Mouse (Mus musculus): ENCODE data around the gene Timm23. TPM values are rescaled to one million over a fixed set of nuclear protein-coding genes. Genes with fewer than 3 reads are reported as not detected.
"Not testable (repeated sequence)": the region's sequence is repeated elsewhere in the genome, so short reads cannot be mapped to it uniquely, and the experiment has no call there.

The Timm23 gene
- total and polyA plus RNA-seq, 3 experiments, result 425 to 431 TPM; not detected in 1

DNA sequence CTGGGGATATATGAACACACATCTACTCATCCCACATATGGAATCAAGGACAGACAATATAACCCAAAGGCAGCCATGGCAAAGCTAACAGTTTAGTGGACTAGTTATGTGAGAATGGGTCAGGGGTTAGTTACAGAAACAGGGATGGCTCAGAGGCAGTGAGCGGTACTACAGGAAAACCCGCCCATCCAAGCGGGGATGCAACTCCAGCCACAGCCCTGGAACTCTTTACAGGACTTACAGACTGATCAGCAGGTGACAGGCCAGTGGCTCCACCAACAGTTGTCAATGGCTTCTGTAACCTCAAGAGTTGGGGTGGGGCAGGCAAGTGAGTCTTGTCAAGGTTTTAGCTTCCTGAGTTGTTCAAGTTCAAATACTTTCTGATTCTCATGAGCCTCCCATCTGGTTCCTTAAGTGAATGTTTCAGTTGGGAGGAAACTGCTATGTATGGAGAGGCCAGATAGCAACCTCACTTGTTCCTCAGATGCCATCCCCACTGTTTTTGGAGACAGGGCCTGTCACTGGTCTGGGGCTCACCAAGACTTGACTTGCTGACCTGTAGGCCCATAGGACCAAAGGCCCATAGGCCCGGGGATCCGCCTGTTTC is 61.2 kb downstream of the Timm23 start:
- Histone ChIP-seq H3K4me3 (ENCODE audit: control insufficient read depth in 1 of 2, insufficient read depth in 1 of 2, low read depth in 2 of 2, low read length in 2 of 2) (no peak overlapping the region), H3K9me3 (replicated peaks; ENCODE audit: insufficient read depth, low read length) (no peaks in the 10 kb centered on the region), H3K9ac (ENCODE audit: control insufficient read depth, low read depth, low read length, poor library complexity, severe bottlenecking) (no peak overlapping the region), H3K4me1 (ENCODE audit: control insufficient read depth in 1 of 2, insufficient read depth in 2 of 2, low read length in 2 of 2) (peaks cover 12 to 25% of the 10 kb centered on the region in 2 experiments), H3K36me3 (ENCODE audit: control insufficient read depth in 1 of 2, insufficient read depth in 2 of 2, low read length in 2 of 2) (peaks cover 0 to 17% of the 10 kb centered on the region in 2 experiments; a peak in 2 of 4 replicates), H3K27ac (ENCODE audit: control insufficient read depth, low read depth, low read length) (peak overlapping the region; percentile 37; the same call in 1 of the 2 replicates), H3K79me2 (ENCODE audit: control insufficient read depth, insufficient read depth, low read length, poor library complexity) (no peaks in the 10 kb centered on the region), H3K27me3 (ENCODE audit: control insufficient read depth in 1 of 2, insufficient read depth in 2 of 2, low read length in 2 of 2) (no peaks in the 10 kb centered on the region)
- no peak for TF ChIP-seq MXI1 (IDR thresholded peaks at IDR 0.05; ENCODE audit: low read depth, low read length)
- TF ChIP-seq UBTF (IDR thresholded peaks at IDR 0.05; ENCODE audit: borderline replicate concordance, insufficient read depth, low read depth, low read length), result no peak
- TF ChIP-seq ZMIZ1 (IDR thresholded peaks at IDR 0.05; ENCODE audit: low read depth, low read length), result no peak
- 0 out of 2 replicates have a peak, but pooled peaks have one; percentile 20 for TF ChIP-seq SIN3A (IDR thresholded peaks at IDR 0.05; ENCODE audit: low read length)
- TF ChIP-seq TCF12 (IDR thresholded peaks at IDR 0.05; ENCODE audit: low read depth, low read length), result peak; percentile 71
- TF ChIP-seq ETS1 (IDR thresholded peaks at IDR 0.05; ENCODE audit: low read depth, low read length), result peak; percentile 30; the same call in 1 of the 2 replicates
- TF ChIP-seq MYB (IDR thresholded peaks at IDR 0.05; ENCODE audit: low read depth, low read length), result 0 out of 2 replicates have a peak, but pooled peaks have one; percentile 24
- peak; percentile 54 for TF ChIP-seq TAL1 (IDR thresholded peaks at IDR 0.05; ENCODE audit: low read length)
- peak; percentile 37 to 63; a peak in 3 of 4 replicates for TF ChIP-seq EP300 (IDR thresholded peaks at IDR 0.05; ENCODE audit: low read depth in 1 of 2, low read length in 2 of 2)
- peak; percentile 59 for DNase-seq (ENCODE audit: low read depth, low spot score)

DNA sequence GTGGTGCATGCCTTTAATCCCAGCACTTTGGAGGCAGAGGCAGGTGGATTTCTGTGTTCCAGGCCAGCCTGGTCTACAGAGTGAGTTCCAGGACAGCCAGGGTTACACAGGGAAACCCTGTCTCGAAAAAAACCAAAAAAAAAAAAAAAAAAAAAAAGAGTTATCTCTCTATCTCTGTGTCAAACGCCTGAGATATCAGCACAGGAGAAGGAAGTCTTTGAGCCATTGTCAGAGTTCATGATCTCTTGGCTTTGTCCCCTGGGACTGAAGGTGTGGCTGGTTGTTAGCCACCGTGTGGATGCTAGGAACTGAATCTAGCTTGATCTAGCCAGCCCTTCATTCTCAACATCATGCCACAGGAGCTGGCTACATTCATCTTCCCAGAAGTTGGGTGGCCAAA is 65.2 kb downstream of the Timm23 start:
- H3K27me3 ChIP-seq (ENCODE audit: control insufficient read depth in 1 of 2, insufficient read depth in 2 of 2, low read length in 2 of 2); H3K4me3 ChIP-seq (ENCODE audit: control insufficient read depth in 1 of 2, insufficient read depth in 1 of 2, low read depth in 2 of 2, low read length in 2 of 2); H3K9ac ChIP-seq (ENCODE audit: control insufficient read depth, low read depth, low read length, poor library complexity, severe bottlenecking); DNase-seq (ENCODE audit: low read depth, low spot score); H3K9me3 ChIP-seq (replicated peaks; ENCODE audit: insufficient read depth, low read length); H3K27ac ChIP-seq (ENCODE audit: control insufficient read depth, low read depth, low read length); H3K79me2 ChIP-seq (ENCODE audit: control insufficient read depth, insufficient read depth, low read length, poor library complexity): not testable (repeated sequence)
- H3K36me3 ChIP-seq (ENCODE audit: control insufficient read depth in 1 of 2, insufficient read depth in 2 of 2, low read length in 2 of 2), result peaks cover 0 to 35% of the 10 kb centered on the region in 2 experiments; a peak in 2 of 4 replicates
- TF ChIP-seq GATA1 (IDR thresholded peaks at IDR 0.05; ENCODE audit: low read depth, low read length) (peak; percentile 51), EP300 (IDR thresholded peaks at IDR 0.05; ENCODE audit: low read depth in 1 of 2, low read length in 2 of 2) (peak in 1 of 2 experiments; percentile 8; a peak in 1 of 4 replicates), ZNF384 (IDR thresholded peaks at IDR 0.05; ENCODE audit: low read depth, low read length) (peak; percentile 85), ETS1 (IDR thresholded peaks at IDR 0.05; ENCODE audit: low read depth, low read length) (0 out of 2 replicates have a peak, but pooled peaks have one; percentile 9)
- peaks cover 31 to 51% of the 10 kb centered on the region in 2 experiments for H3K4me1 ChIP-seq (ENCODE audit: control insufficient read depth in 1 of 2, insufficient read depth in 2 of 2, low read length in 2 of 2)

DNA sequence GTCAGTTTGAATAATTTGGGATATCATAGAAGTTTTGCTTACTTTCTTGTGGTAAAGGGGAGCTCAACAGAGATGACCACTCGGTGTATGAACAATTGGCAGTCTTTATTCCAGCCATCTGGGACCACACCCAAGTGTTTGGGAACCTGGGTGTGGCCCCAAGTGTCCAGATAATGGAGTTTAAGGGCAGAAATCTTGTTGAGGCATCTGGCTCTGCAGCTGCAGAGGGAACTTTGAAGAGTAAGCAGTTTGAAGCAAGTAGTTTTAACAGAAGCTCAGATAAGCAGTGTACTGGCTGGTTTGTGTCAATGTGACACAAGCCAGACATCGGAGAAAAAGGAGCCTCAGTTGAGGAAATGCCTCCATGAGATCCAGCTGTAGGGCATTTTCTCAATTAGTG is 67.4 kb downstream of the Timm23 start:
- Histone ChIP-seq H3K9ac (ENCODE audit: control insufficient read depth, low read depth, low read length, poor library complexity, severe bottlenecking) (no peak overlapping the region), H3K9me3 (replicated peaks; ENCODE audit: insufficient read depth, low read length) (no peaks in the 10 kb centered on the region), H3K27me3 (ENCODE audit: control insufficient read depth in 1 of 2, insufficient read depth in 2 of 2, low read length in 2 of 2) (no peaks in the 10 kb centered on the region), H3K4me3 (ENCODE audit: control insufficient read depth in 1 of 2, insufficient read depth in 1 of 2, low read depth in 2 of 2, low read length in 2 of 2) (peak overlapping the region in 1 of 2 experiments; percentile 47; a peak in 2 of 4 replicates), H3K4me1 (ENCODE audit: control insufficient read depth in 1 of 2, insufficient read depth in 2 of 2, low read length in 2 of 2) (peaks cover 29 to 44% of the 10 kb centered on the region in 2 experiments), H3K79me2 (ENCODE audit: control insufficient read depth, insufficient read depth, low read length, poor library complexity) (no peaks in the 10 kb centered on the region), H3K27ac (ENCODE audit: control insufficient read depth, low read depth, low read length) (peak overlapping the region; percentile 52), H3K36me3 (ENCODE audit: control insufficient read depth in 1 of 2, insufficient read depth in 2 of 2, low read length in 2 of 2) (peaks cover 0 to 36% of the 10 kb centered on the region in 2 experiments; a peak in 2 of 4 replicates)
- peak; percentile 65 for DNase-seq (ENCODE audit: low read depth, low spot score)
- TF ChIP-seq SMC3 (IDR thresholded peaks at IDR 0.05; ENCODE audit: low read depth, low read length), result no peak
- no peak for TF ChIP-seq CTCF (IDR thresholded peaks at IDR 0.05 in 2 of 3, conservative IDR thresholded peaks at IDR 0.05 in 1 of 3; ENCODE audit: control insufficient read depth in 1 of 3, insufficient read depth in 1 of 3, low read depth in 2 of 3, low read length in 3 of 3, poor library complexity in 1 of 3, severe bottlenecking in 1 of 3)
- TF ChIP-seq KAT2A (conservative IDR thresholded peaks at IDR 0.05; ENCODE audit: low read depth, low read length), result no peak
- peak; percentile 56 for TF ChIP-seq TAL1 (IDR thresholded peaks at IDR 0.05; ENCODE audit: low read length)
- TF ChIP-seq POLR2AphosphoS5 (IDR thresholded peaks at IDR 0.05; ENCODE audit: borderline replicate concordance, low read depth, low read length), result no peak
- TF ChIP-seq MYB (IDR thresholded peaks at IDR 0.05; ENCODE audit: low read depth, low read length), result peak; percentile 64; the same call in 1 of the 2 replicates
- TF ChIP-seq SIN3A (IDR thresholded peaks at IDR 0.05; ENCODE audit: low read length), result peak; percentile 57; the same call in 1 of the 2 replicates
- no peak for TF ChIP-seq GABPA (IDR thresholded peaks at IDR 0.05; ENCODE audit: low read depth, low read length)
- peak; percentile 60 for TF ChIP-seq MAFK (IDR thresholded peaks at IDR 0.05; ENCODE audit: borderline replicate concordance, low read depth, low read length)
- no peak for TF ChIP-seq CHD2 (IDR thresholded peaks at IDR 0.05; ENCODE audit: low read length)
- TF ChIP-seq USF2 (IDR thresholded peaks at IDR 0.05; ENCODE audit: borderline replicate concordance in 1 of 2, insufficient read depth in 1 of 2, low read depth in 1 of 2, low read length in 2 of 2), result no peak
- TF ChIP-seq USF1 (IDR thresholded peaks at IDR 0.05; ENCODE audit: low read depth, low read length), result no peak
- peak; percentile 93 for TF ChIP-seq TCF12 (IDR thresholded peaks at IDR 0.05; ENCODE audit: low read depth, low read length)
- TF ChIP-seq POLR2A (IDR thresholded peaks at IDR 0.05; ENCODE audit: control insufficient read depth in 1 of 2, insufficient read depth in 1 of 2, low read depth in 1 of 2, low read length in 2 of 2, poor library complexity in 1 of 2), result no peak
- no peak for TF ChIP-seq MXI1 (IDR thresholded peaks at IDR 0.05; ENCODE audit: low read depth, low read length)
- no peak for TF ChIP-seq MYC (IDR thresholded peaks at IDR 0.05; ENCODE audit: low read depth, low read length)
- peak; percentile 80 to 84 for TF ChIP-seq EP300 (IDR thresholded peaks at IDR 0.05; ENCODE audit: low read depth in 1 of 2, low read length in 2 of 2)
